Mouse (Mus musculus): ENCODE results near the gene Ndufaf2. TPM values are rescaled to one million over a fixed set of nuclear protein-coding genes. Genes with fewer than 3 reads are reported as not detected.

Gene Ndufaf2
- total and polyA plus RNA-seq, 2 experiments from 2014 or later = 62.5 TPM; not detected in 1

DNA sequence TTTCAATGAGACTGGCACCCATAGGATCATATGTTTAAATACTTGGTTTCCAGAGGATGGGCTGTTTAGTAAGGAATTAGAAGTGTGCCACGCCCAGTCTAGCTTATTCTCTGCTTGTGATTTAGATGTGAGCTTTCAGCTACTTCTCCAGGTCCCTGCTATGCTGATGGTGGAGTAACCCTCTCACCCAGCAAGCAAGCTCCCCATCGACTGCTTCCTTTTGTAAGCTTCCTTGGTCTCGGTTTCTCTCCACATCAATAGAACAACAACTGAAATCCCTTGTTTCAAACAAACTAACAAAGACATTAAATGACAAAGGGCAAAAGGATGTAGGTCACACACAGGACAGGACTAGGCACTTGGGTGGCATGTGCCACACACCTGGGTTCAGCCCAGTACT lies 118.0 kb downstream of the Ndufaf2 start:
- no peak for TF ChIP-seq CTCF (IDR thresholded peaks at IDR 0.05; ENCODE audit: low read depth)
- no peak for TF ChIP-seq EP300 (IDR thresholded peaks at IDR 0.05; ENCODE audit: low read depth)
- H3K4me3 ChIP-seq (ENCODE audit: low read depth, low read length) = no peak overlapping the region
- H3K9me3 ChIP-seq (replicated peaks; ENCODE audit: control insufficient read depth, low read length) = no peaks in the 10 kb centered on the region
- no peak overlapping the region for H3K9ac ChIP-seq (replicated peaks; ENCODE audit: low read depth, low read length)
- H3K27ac ChIP-seq (ENCODE audit: low read depth) = no peak overlapping the region
- peaks cover 8% of the 10 kb centered on the region; the same call in 1 of the 2 replicates for H3K4me1 ChIP-seq (ENCODE audit: control insufficient read depth, insufficient read depth)
- 78% methylated on average over 3 of the region's 3 CpGs for WGBS
- DNase-seq (ENCODE audit: low spot score) (no peak), ATAC-seq (ENCODE audit: insufficient read depth, low read depth) (no peak)
- no peak overlapping the region for H3K4me2 ChIP-seq (ENCODE audit: low read depth, low read length)
- H3K27me3 ChIP-seq (ENCODE audit: control insufficient read depth, insufficient read depth, low read length) = no peaks in the 10 kb centered on the region
- no peaks in the 10 kb centered on the region for H3K36me3 ChIP-seq (replicated peaks; ENCODE audit: control insufficient read depth, insufficient read depth, low read length)

DNA sequence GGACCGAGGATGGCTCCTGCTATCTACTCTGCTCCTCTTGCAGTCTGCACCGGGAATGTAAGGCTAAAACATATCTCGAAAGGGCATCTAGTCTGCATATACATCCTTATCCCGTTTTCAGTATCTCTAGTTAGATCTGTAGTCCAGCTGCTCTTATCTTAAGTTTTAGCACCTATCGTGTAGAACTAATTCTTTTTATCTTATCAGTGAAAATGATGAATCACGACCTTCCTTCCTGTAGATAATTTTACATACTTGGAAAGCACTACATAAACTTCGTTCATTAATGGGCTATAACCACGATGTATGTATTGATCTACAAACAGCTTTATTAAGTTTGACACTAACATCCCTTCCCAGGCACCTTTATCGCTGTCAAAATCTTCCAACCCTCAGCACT lies 118.5 kb downstream of the Ndufaf2 start:
- no peaks in the 10 kb centered on the region for H3K36me3 ChIP-seq (replicated peaks; ENCODE audit: control insufficient read depth, insufficient read depth, low read length)
- 47% methylated on average over 9 of the region's 9 CpGs for WGBS
- H3K27ac ChIP-seq (ENCODE audit: low read depth) = no peak overlapping the region
- TF ChIP-seq CTCF (IDR thresholded peaks at IDR 0.05; ENCODE audit: low read depth) = no peak
- TF ChIP-seq EP300 (IDR thresholded peaks at IDR 0.05; ENCODE audit: low read depth) = no peak
- H3K4me1 ChIP-seq (ENCODE audit: control insufficient read depth, insufficient read depth) = peaks cover 8% of the 10 kb centered on the region; the same call in 1 of the 2 replicates
- no peak overlapping the region for H3K4me2 ChIP-seq (ENCODE audit: low read depth, low read length)
- no peaks in the 10 kb centered on the region for H3K9me3 ChIP-seq (replicated peaks; ENCODE audit: control insufficient read depth, low read length)
- H3K4me3 ChIP-seq (ENCODE audit: low read depth, low read length) = no peak overlapping the region
- H3K27me3 ChIP-seq (ENCODE audit: control insufficient read depth, insufficient read depth, low read length) = no peaks in the 10 kb centered on the region
- H3K9ac ChIP-seq (replicated peaks; ENCODE audit: low read depth, low read length) = no peak overlapping the region
- ATAC-seq (ENCODE audit: insufficient read depth, low read depth) (no peak), DNase-seq (ENCODE audit: low spot score) (no peak)

DNA sequence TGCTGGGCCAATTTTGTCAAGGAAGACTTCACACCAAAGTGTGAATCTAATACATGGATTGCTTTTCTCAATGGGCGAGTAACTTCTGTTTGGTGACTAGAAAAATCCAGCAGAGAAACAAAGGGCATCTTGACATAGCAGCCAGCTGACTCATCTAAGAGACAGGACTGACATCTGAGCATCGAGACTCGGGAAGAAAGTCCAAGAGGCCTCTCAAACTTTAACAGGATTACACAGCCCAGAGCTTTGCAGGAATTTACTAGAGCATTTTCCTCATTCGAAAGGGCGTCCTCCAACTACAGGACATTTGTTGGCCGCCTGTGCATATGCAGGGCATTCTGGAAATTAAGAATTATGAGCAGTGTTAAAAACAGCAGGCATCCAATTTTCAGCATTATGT lies 119.0 kb downstream of the Ndufaf2 start:
- ATAC-seq (ENCODE audit: insufficient read depth, low read depth) (no peak), DNase-seq (ENCODE audit: low spot score) (no peak)
- 60% methylated on average over 6 of the region's 6 CpGs for WGBS
- no peak overlapping the region for H3K9ac ChIP-seq (replicated peaks; ENCODE audit: low read depth, low read length)
- H3K4me1 ChIP-seq (ENCODE audit: control insufficient read depth, insufficient read depth) = peaks cover 8% of the 10 kb centered on the region; the same call in 1 of the 2 replicates
- H3K27me3 ChIP-seq (ENCODE audit: control insufficient read depth, insufficient read depth, low read length) = no peaks in the 10 kb centered on the region
- no peaks in the 10 kb centered on the region for H3K36me3 ChIP-seq (replicated peaks; ENCODE audit: control insufficient read depth, insufficient read depth, low read length)
- H3K27ac ChIP-seq (ENCODE audit: low read depth) = no peak overlapping the region
- no peaks in the 10 kb centered on the region for H3K9me3 ChIP-seq (replicated peaks; ENCODE audit: control insufficient read depth, low read length)
- H3K4me2 ChIP-seq (ENCODE audit: low read depth, low read length) = no peak overlapping the region
- no peak for TF ChIP-seq CTCF (IDR thresholded peaks at IDR 0.05; ENCODE audit: low read depth)
- no peak for TF ChIP-seq EP300 (IDR thresholded peaks at IDR 0.05; ENCODE audit: low read depth)
- no peak overlapping the region for H3K4me3 ChIP-seq (ENCODE audit: low read depth, low read length)

DNA sequence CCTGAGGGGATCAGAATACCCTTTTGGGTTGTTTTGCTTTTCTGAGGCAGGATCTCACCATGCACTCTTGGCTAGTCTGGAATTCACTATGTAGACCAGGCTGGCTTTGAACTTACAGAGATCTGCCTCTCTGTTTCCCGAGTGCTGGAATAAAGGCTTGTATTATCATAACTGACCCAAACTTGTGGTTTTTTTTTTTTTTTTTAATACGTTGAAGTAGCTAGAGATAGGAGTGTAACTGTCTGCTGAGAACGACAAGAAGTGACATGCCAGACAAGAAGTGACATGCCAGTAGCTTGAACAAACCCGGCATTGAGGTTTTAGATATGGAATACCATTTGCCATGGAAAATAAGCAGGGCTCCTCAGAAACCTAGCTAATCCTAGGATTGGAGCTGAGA lies 125.6 kb downstream of the Ndufaf2 start:
- H3K27ac ChIP-seq (ENCODE audit: low read depth) = no peak overlapping the region
- H3K4me2 ChIP-seq (ENCODE audit: low read depth, low read length) = no peak overlapping the region
- no peaks in the 10 kb centered on the region for H3K27me3 ChIP-seq (ENCODE audit: control insufficient read depth, insufficient read depth, low read length)
- 78% methylated on average over 4 of the region's 4 CpGs for WGBS
- H3K9me3 ChIP-seq (replicated peaks; ENCODE audit: control insufficient read depth, low read length) = no peaks in the 10 kb centered on the region; the same call in 1 of the 2 replicates
- ATAC-seq (ENCODE audit: insufficient read depth, low read depth) (no peak), DNase-seq (ENCODE audit: low spot score) (no peak)
- no peak overlapping the region for H3K9ac ChIP-seq (replicated peaks; ENCODE audit: low read depth, low read length)
- no peak for TF ChIP-seq CTCF (IDR thresholded peaks at IDR 0.05; ENCODE audit: low read depth)
- no peak for TF ChIP-seq EP300 (IDR thresholded peaks at IDR 0.05; ENCODE audit: low read depth)
- H3K36me3 ChIP-seq (replicated peaks; ENCODE audit: control insufficient read depth, insufficient read depth, low read length) = no peaks in the 10 kb centered on the region
- H3K4me1 ChIP-seq (ENCODE audit: control insufficient read depth, insufficient read depth) = no peaks in the 10 kb centered on the region
- H3K4me3 ChIP-seq (ENCODE audit: low read depth, low read length) = no peak overlapping the region

DNA sequence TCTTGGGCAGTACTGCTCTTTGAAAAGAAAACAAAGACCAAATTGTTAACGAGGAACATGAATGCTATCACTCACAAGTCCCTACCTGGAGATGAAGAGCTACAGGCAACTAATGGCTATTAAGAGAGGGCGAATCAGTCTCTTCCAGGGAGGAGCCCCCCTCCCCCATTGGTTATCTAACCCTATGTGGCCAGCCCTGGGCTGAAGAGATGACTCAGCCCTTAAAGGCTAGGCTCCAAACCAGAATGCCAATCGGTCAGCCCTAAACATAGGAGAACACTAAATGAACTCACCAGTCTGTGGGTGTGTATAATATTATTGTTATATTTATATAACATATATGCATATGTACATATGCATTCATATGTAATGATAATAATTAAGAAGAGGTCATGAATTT lies 132.6 kb downstream of the Ndufaf2 start:
- ATAC-seq (ENCODE audit: insufficient read depth, low read depth) (no peak), DNase-seq (ENCODE audit: low spot score) (no peak)
- Histone ChIP-seq H3K4me1 (ENCODE audit: control insufficient read depth, insufficient read depth) (no peaks in the 10 kb centered on the region), H3K36me3 (replicated peaks; ENCODE audit: control insufficient read depth, insufficient read depth, low read length) (no peaks in the 10 kb centered on the region), H3K9ac (replicated peaks; ENCODE audit: low read depth, low read length) (no peak overlapping the region), H3K9me3 (replicated peaks; ENCODE audit: control insufficient read depth, low read length) (no peaks in the 10 kb centered on the region; the same call in 1 of the 2 replicates), H3K4me3 (ENCODE audit: low read depth, low read length) (no peak overlapping the region), H3K27ac (ENCODE audit: low read depth) (no peak overlapping the region), H3K27me3 (ENCODE audit: control insufficient read depth, insufficient read depth, low read length) (no peaks in the 10 kb centered on the region), H3K4me2 (ENCODE audit: low read depth, low read length) (no peak overlapping the region)
- TF ChIP-seq CTCF (IDR thresholded peaks at IDR 0.05; ENCODE audit: low read depth) = no peak
- no peak for TF ChIP-seq EP300 (IDR thresholded peaks at IDR 0.05; ENCODE audit: low read depth)
- WGBS = 39% methylated on average over 3 of the region's 3 CpGs

DNA sequence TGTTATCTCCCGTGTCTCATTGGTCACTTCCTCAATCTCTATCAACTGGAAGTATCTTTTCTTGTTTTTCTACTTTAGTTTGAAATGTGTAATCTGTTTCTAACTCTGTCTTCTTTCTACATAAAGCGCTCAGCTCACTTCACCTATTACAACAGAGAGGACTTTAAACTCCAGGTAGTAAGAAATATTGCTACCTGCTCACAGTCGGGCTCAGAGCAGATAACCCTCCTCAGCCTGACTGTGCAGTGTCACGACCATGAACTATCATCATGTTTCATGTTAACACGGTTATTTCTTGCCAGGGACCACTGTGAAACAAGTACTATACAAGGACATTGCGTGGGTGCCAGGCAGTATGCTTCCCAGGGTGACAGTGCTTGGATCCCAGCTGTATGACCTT lies 141.1 kb downstream of the Ndufaf2 start:
- WGBS = 62% methylated on average over 6 of the region's 6 CpGs
- DNase-seq (ENCODE audit: low spot score) (no peak), ATAC-seq (ENCODE audit: insufficient read depth, low read depth) (no peak)
- H3K27ac ChIP-seq (ENCODE audit: low read depth) = no peak overlapping the region
- no peak overlapping the region for H3K4me3 ChIP-seq (ENCODE audit: low read depth, low read length)
- no peaks in the 10 kb centered on the region for H3K4me1 ChIP-seq (ENCODE audit: control insufficient read depth, insufficient read depth)
- H3K27me3 ChIP-seq (ENCODE audit: control insufficient read depth, insufficient read depth, low read length) = no peaks in the 10 kb centered on the region
- no peak for TF ChIP-seq CTCF (IDR thresholded peaks at IDR 0.05; ENCODE audit: low read depth)
- no peak for TF ChIP-seq EP300 (IDR thresholded peaks at IDR 0.05; ENCODE audit: low read depth)
- no peaks in the 10 kb centered on the region for H3K36me3 ChIP-seq (replicated peaks; ENCODE audit: control insufficient read depth, insufficient read depth, low read length)
- no peak overlapping the region for H3K9ac ChIP-seq (replicated peaks; ENCODE audit: low read depth, low read length)
- H3K4me2 ChIP-seq (ENCODE audit: low read depth, low read length) = no peak overlapping the region
- no peaks in the 10 kb centered on the region for H3K9me3 ChIP-seq (replicated peaks; ENCODE audit: control insufficient read depth, low read length)
